Mouse (Mus musculus) embryonic fibroblast, embryonic 13.5 days (primary cell): Measurements from ENCODE around the gene Lgals2. TPM values are rescaled to one million over a fixed set of nuclear protein-coding genes. Genes with fewer than 3 reads are reported as not detected.

ENCODE experiments used
- H3K27ac ChIP-seq: 2 replicates; pipeline ENCODE4 v1.5.1; 2012; ENCODE audit warnings: low read length, control low read depth, inconsistent platforms; ENCODE audit not compliant: insufficient read depth
- H3K4me1 ChIP-seq: 2 replicates; pipeline ENCODE4 v1.6.1; 2011; ENCODE audit warnings: low read length; ENCODE audit not compliant: control insufficient read depth, insufficient read depth
- H3K4me3 ChIP-seq: 2 replicates; pipeline ENCODE4 v1.5.1; 2011; ENCODE audit warnings: mild to moderate bottlenecking, control low read depth, low read length; ENCODE audit not compliant: insufficient read depth
- CTCF ChIP-seq: IDR thresholded peaks from 2 replicates; pipeline ENCODE4 v1.5.1; 2011; ENCODE audit warnings: mild to moderate bottlenecking, control low read depth, low read length, moderate library complexity, borderline replicate concordance; ENCODE audit not compliant: insufficient read depth
- POLR2A ChIP-seq: IDR thresholded peaks from 2 replicates; pipeline ENCODE4 v1.6.1; 2011; ENCODE audit warnings: low read depth, mild to moderate bottlenecking, control low read depth, low read length, moderate library complexity
- polyA plus RNA-seq: library from polyadenylated mRNA; stranded (reverse); fragments of >200 nt; gene quantifications from 2 replicates; pipeline ENCODE4 v1.2.4, GENCODE M21; 2011; ENCODE audit warnings: low read depth; ENCODE audit not compliant: missing spikeins, insufficient read length

Lgals2 gene
- not detected in 2 replicates for polyA plus RNA-seq

DNA sequence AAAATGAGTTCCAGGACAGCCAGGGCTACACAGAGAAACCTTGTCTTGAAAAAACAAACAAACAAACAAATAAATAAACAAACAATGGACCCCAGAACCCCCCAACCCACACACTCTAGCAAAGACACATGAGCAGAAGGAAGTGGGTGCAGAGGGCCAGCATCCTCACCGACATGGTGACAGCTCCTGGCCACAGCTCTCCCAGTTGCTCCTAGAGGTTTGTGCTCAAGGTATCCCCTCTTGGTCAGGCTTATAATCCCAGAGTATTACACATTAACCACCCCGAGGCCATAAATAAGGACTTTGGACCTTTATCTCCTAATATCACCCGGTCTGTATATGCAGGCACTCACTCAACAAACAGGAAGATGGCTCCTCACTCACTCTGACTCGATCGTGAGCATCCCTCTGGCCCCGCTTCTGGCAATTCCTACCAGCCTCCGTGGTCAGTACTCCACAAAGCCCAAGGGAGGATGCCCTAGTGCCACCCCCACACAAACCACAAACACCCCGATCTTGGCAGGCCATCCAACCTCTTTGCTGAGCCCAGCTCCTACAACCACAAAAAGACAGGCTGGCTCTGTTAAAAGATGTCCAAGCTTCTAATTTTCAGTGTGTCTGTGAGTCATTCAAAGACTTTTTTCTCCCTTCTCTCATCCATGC is at the start of gene Lgals2:
Gene Lgals2, minus strand, starts transcription at position 227 of the 663 bp plus-strand sequence.
- TF ChIP-seq CTCF (no peak), POLR2A (no peak)
- H3K27ac ChIP-seq: no peak within 1 kb of the TSS

GRCm38 (mm10) chr15:78903243-78903642 is 47.9 kb upstream of the Lgals2 start:
- Histone ChIP-seq H3K27ac (no peak overlapping the region), H3K4me3 (no peak overlapping the region), H3K4me1 (no peaks in the 10 kb centered on the region)
- TF ChIP-seq POLR2A (no peak), CTCF (peak; percentile 47; the same call in 1 of the 2 replicates)

More for the DNA sequence above, at the start of gene Lgals2:
- H3K4me3 ChIP-seq: no peak within 1 kb of the TSS
- H3K4me1 ChIP-seq: no peaks in the 10 kb centered on the region

GRCm38 (mm10) chr15:78901422-78901789 is 46.1 kb upstream of the Lgals2 start:
- TF ChIP-seq CTCF: no peak
- TF ChIP-seq POLR2A: no peak
- H3K4me1 ChIP-seq: no peaks in the 10 kb centered on the region
- H3K27ac ChIP-seq: no peak overlapping the region
- peak overlapping the region; percentile 91 for H3K4me3 ChIP-seq

DNA sequence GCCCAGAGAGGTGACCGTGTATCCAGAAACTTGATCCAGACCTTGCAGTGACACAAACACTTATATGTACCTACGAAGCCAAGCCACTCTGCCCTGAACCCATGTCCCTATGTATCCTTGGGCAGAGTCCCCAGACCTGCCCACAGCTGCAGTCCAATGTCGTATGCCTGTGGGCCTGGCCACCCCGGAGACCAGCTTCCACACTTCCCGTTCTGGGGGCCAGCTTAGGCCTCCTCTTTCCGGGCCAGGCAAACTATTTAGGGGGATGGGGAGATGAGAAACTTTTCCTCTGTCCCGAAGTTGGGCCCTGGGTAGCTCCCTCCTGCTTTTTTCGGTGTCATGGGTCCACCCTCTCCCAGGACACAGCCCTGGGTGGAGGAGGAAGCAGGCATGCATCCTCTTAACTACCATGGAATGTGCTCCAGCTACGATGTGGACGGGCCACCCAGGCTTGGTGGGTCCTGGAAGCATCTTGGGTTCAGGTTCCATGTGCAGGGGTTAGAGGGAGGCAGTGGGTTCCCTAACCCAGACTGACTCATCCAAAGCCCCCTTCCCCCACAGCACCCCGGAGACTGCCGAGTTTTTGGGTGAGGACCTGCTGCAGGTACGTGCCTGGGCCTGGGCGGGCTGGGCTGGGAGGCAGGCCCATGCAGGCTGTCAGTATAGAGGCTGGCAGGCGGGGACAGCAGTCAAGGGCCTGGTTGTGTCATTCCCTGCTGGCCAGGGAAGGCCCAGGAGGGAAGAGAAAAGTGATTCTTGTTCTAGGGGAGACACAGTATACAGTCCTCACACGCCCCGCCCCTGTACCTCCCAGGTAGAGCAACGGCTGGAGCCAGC is 45.5 kb upstream of the Lgals2 start:
- TF ChIP-seq CTCF (no peak), POLR2A (0 out of 2 replicates have a peak, but pooled peaks have one; percentile 14)
- H3K4me1 ChIP-seq: no peaks in the 10 kb centered on the region
- H3K4me3 ChIP-seq: peak overlapping the region; percentile 91
- peak overlapping the region; percentile 35 for H3K27ac ChIP-seq

DNA sequence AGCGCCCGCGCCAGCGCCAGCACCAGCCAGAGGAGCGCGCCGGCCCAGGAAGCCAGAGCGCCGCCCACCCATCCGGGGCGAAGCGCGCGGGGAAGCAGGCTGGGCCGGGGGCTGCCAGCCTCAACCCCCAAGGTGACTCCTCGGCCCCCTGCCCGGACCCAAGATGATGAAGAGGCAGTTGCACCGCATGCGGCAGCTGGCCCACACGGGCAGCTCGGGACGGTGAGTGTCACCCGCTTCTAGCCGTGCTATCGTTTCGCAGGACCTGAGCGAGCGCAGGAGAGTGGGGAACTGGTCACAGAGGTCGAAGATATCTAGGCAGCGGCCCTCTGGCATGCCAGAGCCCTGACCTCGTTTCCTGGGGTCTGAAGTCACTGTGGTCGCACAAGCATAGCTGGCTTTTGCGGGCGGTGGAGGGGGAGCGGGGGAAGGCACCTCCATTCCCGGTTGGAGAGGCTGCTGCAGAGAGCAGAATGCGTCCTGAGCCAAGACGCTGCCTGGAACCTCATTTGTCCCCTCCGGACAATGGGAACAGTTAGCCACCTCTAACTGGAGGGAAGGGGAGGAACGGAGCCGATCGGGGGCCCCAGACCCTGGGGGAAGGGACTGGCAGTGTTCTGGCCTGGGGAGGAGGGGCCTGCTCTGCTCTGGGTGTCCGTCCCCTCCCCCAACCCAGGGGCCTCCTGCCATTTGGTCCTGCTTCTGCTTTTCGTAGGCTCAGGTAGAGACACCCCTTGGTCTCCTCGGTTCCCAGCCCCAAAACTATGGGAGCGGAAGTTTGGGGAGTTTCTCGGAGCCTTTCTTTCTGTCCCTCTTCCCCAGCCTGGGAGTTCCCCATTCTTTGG is 44.6 kb upstream of the Lgals2 start, which contains the start of gene Sh3bp1:
Gene Sh3bp1, plus strand, starts transcription at position 29 of the 845 bp plus-strand sequence.
- no peaks in the 10 kb centered on the region for H3K4me1 ChIP-seq
- H3K27ac ChIP-seq: peak within 1 kb of the TSS; percentile 35
- peak within 1 kb of the TSS; percentile 91 for H3K4me3 ChIP-seq
- TF ChIP-seq POLR2A (peak; percentile 69), CTCF (no peak)

DNA sequence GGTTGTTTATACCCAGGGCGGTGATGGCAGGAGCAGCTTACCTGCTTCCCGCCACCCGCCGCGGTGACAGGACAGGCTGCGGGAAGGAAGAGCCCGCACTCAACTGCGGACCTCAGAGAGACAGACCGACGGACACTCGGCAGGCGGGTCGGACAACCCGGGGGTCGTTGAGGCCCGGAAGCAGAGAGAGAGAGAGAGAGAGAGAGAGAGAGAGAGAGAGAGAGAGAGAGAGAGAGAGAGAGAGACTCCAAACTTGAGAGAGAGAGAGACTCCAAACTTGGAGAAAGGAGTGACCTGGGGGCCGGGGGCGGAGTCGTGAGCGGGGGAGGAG is 44.0 kb upstream of the Lgals2 start, which contains the start of gene Gm49510:
Gene Gm49510, plus strand, starts transcription at position 259 of the 331 bp plus-strand sequence.
- H3K4me3 ChIP-seq: peak within 1 kb of the TSS; percentile 91
- TF ChIP-seq POLR2A: no peak
- TF ChIP-seq CTCF: no peak
- peak within 1 kb of the TSS; percentile 35 for H3K27ac ChIP-seq
- no peaks in the 10 kb centered on the region for H3K4me1 ChIP-seq

DNA sequence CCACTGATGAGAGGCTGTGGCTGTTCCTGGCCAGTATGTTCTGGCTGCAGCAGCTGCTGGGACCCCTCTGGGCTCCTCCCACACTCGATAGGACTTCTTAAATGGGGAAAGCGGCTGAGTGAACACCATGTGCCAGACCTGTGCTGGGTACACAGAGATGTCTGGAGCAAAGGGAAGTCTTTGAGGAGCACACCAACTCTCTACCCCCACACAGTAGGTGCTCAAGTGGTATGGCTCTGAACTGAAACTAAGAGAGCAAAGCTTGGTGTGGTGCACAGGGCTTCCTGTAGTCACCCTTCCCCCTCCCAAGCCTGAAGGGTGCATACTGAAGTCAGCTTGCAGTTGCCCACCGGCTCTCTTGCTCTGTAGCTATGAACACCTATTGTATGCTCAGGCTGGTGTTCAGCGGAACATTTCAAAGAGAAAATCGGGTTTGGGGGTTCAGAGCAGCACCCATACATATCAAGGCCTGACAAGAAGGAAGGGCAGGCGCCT is 43.2 kb upstream of the Lgals2 start:
- TF ChIP-seq CTCF: no peak
- H3K4me3 ChIP-seq: no peak overlapping the region
- H3K4me1 ChIP-seq: no peaks in the 10 kb centered on the region
- no peak overlapping the region for H3K27ac ChIP-seq

GRCm38 (mm10) chr15:78897488-78897887 is 42.2 kb upstream of the Lgals2 start:
- H3K4me1 ChIP-seq: no peaks in the 10 kb centered on the region

GRCm38 (mm10) chr15:78896149-78896548 is 40.8 kb upstream of the Lgals2 start:
- Histone ChIP-seq H3K27ac (no peak overlapping the region), H3K4me3 (no peak overlapping the region), H3K4me1 (no peaks in the 10 kb centered on the region)
- TF ChIP-seq CTCF (no peak), POLR2A (no peak)

More at GRCm38 (mm10) chr15:78897488-78897887, 42.2 kb upstream of the Lgals2 start:
- H3K27ac ChIP-seq: no peak overlapping the region
- H3K4me3 ChIP-seq: no peak overlapping the region
- no peak for TF ChIP-seq POLR2A
